Mouse (Mus musculus) cerebellum, adult 9-10 months (tissue): Measurements from ENCODE around the gene Als2.

Experiments
- DNase-seq: peaks from one replicate; pipeline ENCODE4 v3.0.0; 2022

The Als2 gene

DNA sequence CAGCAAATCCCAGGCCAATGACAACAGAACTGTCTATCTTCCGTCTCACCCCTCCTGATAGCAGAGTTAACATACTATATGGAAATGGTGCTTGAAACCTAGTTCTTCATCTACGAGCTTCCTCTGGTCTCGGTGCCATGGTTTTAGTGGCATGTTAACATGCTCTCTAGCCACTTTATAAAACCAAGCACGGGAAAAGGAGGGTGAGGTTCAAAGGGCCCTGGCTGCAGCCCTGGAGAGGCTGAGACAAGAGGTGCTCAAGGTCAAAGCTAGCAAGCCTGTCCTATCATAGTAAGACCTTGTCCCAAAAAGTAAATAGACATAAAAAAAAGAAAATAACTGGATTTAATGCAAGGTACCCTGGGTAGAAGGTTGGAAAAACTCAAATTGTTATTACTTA lies 25.4 kb downstream of the Als2 start:
- DNase-seq: no peak

DNA sequence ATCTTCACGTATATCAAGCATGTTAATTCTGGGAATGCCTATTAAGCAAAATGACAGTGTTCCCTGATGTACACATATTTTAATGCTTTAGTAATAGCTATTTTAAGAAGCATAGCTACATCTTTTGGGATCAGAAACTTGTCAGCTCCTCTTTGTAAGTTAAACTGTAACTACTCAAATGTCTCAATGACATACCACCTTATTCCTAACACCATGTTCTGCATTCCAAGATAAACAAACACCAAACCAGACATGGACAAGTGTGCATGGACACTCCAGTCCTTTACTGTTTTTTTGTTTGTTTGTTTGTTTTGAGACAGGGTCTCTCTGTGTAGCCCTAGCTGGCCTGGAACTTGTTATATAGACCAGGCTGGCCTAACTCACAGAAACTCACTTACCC lies 28.7 kb downstream of the Als2 start:
- no peak for DNase-seq

DNA sequence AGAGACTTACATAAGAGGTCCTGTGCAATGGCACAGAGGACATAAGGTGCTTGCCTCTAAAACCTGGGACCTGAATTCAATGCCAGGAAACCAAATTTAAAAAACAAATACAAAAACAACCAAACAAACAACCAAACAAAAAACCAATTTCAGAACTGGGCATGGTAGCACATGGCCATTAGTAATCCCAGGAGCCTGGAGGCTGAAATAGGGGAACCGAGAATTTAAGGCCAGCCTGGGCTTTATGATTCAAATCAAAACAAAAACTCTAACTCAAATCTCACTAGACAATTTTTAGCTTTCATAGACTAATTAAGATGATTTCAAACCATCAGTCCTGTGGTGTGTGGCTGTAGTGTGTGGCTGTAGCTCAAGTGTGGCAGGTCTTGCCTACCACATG lies 32.5 kb downstream of the Als2 start:
- DNase-seq: no peak

DNA sequence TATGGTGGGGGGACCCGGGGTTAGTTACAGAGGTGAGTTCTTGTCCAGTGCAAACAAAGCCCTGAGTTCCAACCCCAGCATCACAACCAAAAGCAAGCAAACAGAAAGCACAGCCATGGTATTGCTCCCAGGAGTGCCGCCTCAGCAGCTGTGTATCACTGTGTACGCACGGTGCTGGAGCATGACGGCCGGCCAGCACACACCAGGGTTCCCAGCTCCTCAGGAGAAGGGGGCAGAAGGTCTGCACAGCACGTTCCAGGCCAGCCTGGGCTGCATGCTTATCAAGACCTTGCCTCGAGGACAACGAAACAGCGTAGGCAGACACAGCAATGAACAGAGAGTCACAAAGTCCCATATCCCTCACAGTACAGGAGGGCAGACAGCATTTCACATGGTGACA lies 34.7 kb downstream of the Als2 start:
- peak; percentile 44 for DNase-seq

DNA sequence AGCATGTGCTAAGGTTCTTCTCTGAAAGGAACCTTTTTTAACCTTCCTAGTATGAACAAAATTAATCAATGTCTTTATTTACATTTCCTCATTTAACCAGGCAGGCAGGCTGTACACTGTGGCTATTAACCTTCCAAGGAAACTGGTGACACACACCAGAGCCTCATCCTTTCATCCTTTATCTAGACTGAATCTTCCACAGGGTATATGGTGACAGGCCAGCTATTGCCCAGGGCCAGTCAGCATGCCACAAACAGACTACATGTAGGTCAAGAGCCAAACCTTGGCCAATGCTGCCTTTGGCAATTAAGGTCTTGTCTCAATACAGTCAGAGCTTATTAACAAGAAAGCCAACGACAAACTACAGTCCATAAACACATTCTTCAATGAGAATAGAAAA lies 35.5 kb downstream of the Als2 start:
- DNase-seq: no peak

DNA sequence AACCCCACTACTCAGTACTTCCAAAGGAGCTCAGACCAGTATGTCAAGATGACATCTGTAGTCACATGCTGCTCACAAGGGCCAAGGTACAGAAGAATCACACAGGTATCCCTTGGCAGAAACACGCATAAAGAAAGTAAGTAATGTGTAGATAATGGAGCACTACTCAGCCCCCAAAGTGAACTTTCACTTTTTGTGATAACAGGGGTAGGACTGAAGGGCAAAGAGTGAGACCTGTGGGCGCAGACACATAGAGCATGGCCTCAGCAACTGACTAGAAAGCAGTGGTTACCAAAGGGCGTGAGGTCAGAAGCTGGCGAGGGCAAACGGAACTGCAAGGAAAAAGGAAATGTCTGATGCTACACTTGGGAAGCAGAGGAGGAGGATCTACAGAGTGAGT lies 36.1 kb downstream of the Als2 start:
- no peak for DNase-seq

DNA sequence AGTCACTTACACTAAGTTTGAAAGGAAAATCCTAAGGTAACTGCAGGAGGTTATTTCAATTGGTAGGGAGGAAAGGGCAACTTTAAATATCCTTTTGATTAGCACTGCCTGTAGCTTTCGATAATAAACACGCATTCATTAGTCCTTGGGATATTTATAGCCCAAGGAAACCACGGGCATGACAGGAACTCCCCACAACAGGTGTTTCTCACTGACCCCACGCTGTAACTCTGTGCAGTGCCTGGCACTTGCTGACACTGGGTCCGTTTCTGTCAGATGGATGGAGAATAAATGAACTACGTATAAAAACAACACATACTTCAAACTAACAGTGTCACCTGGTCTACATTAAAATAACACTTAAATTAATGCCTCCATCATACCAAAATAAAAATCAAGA lies 42.1 kb downstream of the Als2 start:
- DNase-seq: no peak

DNA sequence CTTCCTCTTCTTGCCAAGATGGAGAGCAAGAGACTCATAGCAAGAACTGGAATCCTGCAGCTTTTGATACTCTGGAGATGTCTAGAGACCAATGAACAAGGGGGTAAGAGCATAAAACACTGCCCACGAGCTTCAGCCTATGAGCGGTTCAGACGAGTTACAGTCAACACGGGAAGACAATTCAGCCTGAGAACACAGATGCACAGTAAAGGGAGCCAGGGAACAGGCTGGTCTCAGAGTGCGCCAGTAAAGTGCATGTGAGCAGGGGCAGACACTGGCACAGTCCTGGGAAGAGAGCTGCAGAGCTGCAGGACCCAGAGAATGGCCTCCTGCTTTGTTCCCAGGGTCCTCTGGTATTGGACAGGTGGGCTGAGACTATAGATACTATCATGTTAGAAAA lies 49.2 kb downstream of the Als2 start:
- peak; percentile 39 for DNase-seq

DNA sequence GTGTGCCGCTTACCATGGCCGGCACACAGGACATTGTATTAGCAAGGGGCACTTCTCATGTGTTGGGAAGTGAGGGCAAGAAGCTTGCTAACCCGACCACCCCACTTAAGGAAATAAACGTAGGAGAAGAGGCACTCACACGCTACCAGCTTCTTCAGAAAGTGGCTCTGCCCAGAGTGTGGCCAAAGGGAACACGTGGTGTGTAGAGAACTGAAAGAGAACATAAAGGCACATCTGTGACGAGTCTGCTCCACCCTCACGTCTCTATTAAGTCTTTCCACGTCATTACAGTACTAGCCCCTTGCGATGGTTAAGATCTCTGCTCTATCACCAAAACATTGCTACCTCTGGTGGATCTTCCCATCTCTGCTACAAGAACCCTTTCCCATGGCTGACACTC lies 50.7 kb downstream of the Als2 start:
- DNase-seq: no peak

DNA sequence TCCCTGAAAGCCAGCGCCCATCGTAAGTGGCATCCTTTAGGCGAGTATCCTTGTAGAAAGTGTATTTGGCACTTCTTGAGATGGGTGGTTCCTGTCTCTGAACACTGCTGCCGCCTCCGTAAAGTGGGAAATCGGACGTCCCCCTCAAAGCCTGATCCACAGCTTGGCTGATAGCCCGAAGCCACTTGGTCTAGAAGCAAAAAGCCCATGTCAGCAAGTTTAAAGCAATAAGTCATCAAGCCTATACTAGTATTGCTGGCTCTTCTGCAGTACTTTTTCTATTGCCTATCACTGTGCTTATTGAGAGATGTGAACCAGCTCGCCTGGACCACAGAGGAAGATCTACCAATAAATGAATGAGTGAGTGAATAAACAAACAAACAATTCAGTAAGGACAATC lies 51.6 kb downstream of the Als2 start:
- DNase-seq: no peak

DNA sequence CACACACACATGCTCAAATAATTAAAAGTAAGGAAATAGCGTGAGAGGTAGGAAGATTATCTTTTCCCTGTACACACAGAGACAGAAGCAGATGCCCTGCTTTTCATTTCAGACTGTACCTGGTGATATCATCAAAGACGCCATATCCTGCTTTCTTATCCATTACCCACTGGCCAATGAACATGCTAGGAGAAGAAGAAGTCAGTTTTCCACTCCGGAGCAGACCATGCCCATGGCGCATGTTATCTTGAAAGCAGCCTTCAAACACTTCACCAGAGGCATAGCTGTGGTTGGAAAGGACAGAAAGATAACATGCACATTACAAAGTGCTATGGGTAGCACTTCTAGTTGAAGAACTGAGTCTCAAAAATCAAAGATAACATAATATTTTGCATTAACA lies 54.0 kb downstream of the Als2 start:
- DNase-seq: no peak

DNA sequence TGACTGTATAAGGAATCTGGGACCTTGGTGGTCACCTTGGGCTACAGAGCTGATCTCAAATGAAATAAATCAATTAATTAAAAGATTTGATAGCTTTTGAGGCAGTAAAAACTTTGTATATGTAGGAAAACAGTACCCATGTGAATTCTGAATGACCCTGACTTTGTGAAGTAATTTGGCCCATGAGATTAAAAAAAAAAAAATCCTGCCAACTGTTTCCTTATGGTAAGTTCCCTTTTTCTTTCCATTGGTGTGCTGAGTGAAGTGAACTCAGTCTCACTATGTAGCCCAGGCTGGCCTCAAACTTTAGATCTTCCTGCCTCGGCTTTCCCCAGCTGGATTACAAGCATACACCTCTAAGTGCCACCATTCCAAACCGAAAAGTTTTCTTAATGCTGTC lies 54.7 kb downstream of the Als2 start:
- no peak for DNase-seq

DNA sequence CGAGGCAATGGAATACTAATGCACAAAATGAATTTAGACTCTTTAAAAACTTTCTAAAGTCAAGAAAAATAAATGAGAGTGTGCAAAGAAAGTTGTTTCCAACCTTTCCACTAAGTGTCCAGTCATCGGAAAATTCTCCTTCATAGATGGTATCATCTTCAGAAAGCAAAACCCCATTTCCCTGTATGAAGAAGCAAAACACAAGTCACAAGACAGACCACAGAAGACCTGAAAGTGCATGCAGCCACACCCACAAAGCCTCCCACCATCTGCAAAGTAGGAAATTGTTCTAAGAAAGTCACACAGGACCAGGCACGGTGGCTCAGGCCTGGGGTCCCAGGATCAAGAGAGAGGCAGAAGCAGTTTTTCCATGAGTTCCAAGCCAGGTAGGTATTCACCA lies 57.0 kb downstream of the Als2 start:
- no peak for DNase-seq

DNA sequence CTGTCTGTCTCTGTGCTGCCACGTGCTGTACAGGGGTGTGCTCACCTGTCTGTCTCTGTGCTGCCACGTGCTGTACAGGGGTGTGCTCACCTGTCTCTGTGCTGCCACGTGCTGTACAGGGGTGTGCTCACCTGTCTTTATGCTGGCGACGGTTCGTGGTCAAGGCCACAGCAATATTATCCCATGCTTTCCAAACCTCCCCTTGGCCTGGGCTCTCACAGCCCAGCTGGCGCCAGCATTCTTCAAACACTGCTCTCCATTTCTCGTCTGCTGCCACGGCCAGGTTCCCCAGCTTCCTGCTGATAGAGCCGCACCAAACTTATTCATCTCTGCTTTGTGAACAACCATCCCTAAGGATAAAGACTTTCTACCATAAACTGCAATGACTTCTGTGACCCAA lies 58.6 kb downstream of the Als2 start:
- no peak for DNase-seq

DNA sequence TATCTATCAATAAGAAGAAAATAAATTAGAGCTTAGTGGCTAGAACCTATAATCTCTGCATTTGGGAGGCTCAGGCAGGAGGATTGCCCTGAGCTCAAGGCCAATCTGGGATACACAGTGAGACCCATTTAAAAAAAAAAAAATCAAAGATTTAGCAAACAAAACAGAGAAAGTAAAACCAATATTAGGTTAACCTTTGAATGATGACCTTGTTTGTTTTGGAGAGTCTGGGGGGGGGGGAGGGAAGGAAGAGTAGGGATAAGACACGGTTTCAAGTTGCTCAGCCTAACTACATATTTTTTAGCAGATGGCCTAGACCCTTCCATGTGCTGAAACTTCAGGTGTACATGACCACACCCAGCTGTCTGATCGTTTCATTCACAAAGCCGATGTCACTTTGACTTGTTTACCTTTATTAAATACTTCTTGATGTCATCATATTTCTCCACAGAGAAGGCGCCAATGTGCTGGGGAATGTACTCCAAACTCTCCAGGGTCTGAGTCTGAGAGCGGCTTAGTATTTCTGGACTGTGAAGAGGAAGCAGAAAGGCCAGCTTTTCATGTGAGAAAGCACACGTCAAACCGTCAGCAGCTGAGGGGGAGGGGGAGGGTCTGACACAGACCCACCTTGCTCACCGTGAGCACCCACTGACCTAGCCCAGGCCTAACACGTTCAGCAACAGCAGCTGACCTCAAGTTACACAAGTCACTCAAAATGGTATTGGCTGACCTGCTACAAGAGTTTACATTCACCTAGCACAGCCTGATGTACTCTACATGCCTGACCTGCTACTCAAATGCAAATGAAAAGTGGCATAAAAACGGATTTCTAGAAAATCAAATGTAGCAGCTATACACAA lies 62.3 kb downstream of the Als2 start:
- no peak for DNase-seq

DNA sequence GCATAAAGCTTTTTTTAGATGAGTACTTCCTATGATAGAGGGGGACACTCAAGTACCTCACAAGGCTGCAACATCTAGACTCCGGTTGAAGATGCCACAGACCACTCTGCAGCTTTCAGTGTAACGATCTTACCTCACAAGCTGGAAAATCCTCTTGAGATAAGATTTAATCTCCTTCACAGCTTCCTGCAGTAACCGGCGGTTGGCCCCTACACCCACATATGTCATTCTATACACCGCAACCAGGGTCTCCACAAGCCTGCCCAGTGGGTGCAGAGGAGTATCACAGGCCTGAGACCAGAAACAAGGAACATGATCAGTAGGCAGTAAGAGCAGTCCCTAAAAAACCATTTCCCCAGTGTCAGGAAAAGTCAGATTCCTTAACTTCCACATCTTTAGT lies 64.0 kb downstream of the Als2 start:
- no peak for DNase-seq

DNA sequence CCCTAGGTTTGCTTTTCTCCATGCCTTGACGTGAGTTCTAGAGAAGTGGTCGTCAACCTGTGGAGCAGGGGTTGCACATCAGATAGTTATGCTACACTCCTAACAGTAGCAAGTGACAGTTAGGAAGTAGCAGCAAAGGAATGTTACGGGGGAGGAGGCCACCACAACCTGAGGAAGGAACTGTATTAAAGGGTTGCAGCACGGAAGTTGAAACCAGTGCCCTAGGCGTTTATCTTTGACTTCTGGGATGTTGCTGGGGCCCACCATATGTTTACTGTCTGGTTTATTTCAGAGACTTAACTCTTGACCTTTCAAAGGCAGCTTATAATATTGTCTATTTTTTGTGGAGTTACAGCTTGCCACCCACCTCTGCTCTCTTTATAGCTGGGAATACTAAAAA lies 65.2 kb downstream of the Als2 start:
- DNase-seq: no peak

DNA sequence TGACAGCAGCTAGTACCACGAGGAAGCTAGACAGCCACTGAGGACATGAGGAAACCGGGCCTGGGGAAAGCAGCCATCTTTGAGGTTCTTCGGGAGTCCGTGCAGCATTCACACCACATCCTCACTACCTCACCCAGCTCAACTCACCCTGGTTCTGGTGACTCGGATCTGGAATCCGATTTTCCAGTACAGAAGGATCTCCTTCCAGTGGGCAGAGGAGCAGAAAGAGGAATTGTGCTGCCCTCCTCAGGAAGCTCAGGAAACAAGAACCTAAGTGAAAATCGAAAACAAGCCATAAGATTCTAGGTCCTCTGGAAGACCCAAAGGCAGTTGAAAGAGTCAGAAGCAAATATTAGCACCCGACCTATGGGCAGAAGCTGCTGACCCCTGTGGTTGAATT lies 66.7 kb downstream of the Als2 start:
- no peak for DNase-seq

DNA sequence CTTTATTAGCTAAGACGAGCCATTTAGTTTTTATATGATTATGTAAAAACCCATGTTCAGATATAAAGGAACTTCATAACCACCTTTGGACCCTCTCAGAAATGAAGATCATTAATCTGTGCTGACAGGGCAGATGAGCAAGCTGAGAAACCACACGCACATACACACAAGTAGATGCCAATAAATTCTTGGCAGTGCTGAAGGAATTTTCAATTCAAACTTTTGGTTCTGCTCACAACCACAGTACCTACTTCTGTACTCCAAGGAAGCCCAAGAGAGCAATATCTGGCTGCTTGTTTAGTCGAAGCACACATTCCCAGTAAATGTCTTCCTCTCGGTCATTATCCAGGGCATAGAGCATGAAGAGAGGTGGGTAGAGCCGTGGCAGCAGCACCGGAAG lies 67.4 kb downstream of the Als2 start:
- DNase-seq: no peak

DNA sequence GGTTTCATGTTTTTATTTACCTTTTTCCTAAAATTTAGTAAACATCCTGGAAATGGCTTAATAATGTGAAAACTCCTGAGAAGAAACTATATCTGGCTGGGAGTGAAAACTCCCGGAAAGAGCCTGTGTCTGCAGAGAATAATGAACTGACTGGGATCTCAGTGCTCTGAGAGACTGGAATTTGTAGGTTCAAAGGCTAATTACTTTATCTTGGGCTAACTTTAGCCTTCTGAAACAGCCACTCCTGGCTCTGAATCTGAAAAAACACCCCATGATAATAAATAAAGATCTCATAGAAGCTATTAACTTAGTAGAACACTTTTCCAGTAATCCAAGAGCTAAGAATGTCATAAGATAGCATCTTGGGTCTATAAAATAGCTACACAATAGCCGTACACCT lies 68.5 kb downstream of the Als2 start:
- DNase-seq: no peak

DNA sequence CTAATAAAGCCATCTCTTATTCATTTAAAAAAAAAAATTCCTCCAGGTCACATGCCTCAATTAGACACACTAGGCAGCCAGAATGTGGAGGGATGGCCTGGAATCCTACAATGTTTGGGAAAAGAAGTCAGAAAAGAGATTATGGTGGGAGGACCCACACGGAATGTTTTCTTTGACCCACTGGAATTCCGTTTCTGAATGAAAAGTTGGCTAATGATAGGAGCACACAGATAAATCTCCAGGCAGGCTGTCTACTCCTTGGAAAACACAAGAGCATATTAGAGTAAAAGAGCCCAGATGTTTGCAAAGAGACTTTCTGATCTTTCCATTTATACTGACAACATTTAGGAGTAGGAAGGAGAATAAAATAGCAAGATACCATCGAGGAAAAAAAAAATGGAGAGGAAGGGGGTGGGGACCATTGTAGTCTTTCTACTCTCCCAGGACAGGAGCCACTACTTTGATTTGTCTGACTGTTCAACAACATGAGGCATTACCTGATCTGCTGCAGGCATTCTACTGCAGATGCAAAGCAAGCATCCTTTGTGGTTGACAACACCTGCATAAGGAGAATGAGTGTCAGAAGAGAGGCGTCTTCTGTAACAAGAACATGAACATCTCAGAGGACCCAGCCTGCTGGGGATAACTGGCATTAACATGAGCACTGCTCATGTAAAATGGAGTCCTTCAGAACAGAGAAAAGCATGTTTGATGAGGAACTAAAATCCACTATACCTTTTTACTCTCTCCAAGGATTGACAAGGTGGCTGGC lies 69.2 kb downstream of the Als2 start:
- no peak for DNase-seq

DNA sequence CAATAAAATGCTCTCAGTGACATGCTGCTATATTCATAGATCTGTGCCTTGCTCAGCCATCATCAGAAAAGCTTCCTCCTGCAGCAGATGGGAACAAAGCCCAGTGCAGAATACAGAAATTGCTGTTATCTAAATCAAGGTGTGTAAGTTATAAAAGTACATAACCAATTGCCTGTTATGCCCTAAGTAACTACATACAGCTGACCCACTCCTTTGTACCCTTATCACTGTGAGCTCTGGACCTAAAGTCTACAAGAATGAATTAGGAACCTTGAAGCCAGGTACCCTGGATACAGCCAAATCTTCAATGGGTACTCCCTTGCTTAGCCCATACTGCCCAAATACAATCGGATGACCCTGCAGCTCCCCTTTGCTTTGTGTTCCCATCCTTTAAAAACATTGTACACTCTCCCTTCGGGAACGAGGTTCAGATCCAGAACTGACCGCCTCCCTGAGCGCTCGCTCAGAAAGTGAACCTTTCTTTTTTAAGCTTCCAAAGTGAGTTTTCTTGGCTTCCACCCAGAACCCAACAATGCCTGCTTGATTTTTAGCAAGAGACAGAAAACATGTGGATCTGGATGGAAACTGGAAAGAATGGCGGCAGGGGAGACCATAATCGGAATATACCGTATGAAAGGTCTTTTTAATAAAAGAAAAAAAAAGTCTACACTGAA lies 70.7 kb downstream of the Als2 start:
- DNase-seq: no peak

DNA sequence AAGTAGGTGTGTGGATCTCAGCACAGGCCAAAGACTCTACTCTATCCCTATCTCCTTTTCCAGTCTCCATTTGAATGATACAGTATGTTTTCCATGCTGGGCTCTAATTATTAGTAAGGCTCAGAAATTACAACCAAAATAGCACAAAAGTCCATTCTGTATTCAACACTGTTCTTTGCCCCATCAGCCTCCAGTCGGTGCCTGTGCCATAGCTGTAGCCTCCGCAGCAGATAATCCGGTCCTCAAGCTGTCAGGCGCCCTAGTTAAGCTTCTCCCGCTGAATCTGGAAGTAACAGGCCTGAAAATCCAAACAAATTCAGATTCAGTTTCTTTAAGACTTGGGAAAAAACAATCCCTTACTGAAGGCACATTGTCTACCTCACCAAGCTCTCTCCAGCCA lies 73.1 kb downstream of the Als2 start:
- no peak for DNase-seq

DNA sequence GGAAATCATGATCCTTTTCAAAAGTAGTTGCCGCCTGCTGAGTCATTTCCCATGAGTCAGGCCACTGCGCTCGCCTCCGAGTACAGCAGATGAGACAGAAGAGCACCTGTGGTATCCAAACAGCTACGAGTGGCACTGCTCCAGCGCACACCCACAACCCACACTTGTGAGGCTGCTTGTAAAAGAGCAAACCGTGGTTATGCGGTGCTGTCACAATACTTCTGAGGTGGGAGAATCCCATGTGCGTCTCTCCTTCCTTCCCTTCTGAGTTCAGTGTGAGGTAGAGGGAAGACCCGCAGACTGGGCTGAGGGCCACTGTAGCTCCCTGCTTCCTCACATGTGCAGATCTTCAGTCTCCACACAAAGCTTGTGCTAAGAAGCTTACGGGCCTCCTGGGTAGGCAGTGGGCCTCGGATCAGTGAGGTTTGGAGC lies 74.0 kb downstream of the Als2 start, which contains the start of gene Mpp4:
Gene Mpp4 (minus strand): TSS at position 360 of the 432 bp plus-strand sequence.
- peak; percentile 48 for DNase-seq
